Mouse (Mus musculus) heart, embryonic 16.5 days (tissue): ENCODE measurements around the gene Tldc2. TPM values are rescaled to one million over a fixed set of nuclear protein-coding genes. Genes with fewer than 3 reads are reported as not detected.
A peak's percentile ranks its signal among the peaks of the same experiment; 100 is the strongest.

Experiments
- ATAC-seq: fragments of 200-750 bp; cut with Nextera tagmentation; replicated peaks from 2 replicates; pipeline ENCODE4 v1.8.0; 2017; ENCODE audit warnings: moderate number of reproducible peaks; ENCODE audit not compliant: insufficient read depth, low FRiP score; ENCODE audit errors: extremely low read depth
- H3K27ac ChIP-seq: fragments of 300-500 bp; sonication (generic); 2 replicates; pipeline ENCODE4 v1.5.1; 2014; ENCODE audit warnings: mild to moderate bottlenecking, low read length, control low read depth, moderate library complexity
- H3K27me3 ChIP-seq: fragments of 300-500 bp; sonication (generic); 2 replicates; pipeline ENCODE4 v1.6.1; 2014; ENCODE audit warnings: low read length, mixed read lengths; ENCODE audit not compliant: control insufficient read depth, insufficient read depth
- H3K36me3 ChIP-seq: fragments of 300-500 bp; sonication (generic); 2 replicates; pipeline ENCODE4 v1.6.1; 2014; ENCODE audit not compliant: control insufficient read depth, insufficient read depth
- H3K4me1 ChIP-seq: fragments of 300-500 bp; sonication (generic); 2 replicates; pipeline ENCODE4 v1.6.1; 2014; ENCODE audit warnings: low read length, mixed read lengths; ENCODE audit not compliant: control insufficient read depth, insufficient read depth
- H3K4me2 ChIP-seq: fragments of 300-500 bp; sonication (generic); 2 replicates; pipeline ENCODE4 v1.6.1; 2014; ENCODE audit warnings: low read depth, mild to moderate bottlenecking, control low read depth, low read length
- H3K4me3 ChIP-seq: fragments of 300-500 bp; sonication (generic); 2 replicates; pipeline ENCODE4 v1.5.1; 2014; ENCODE audit warnings: mild to moderate bottlenecking, control low read depth, low read length
- H3K9ac ChIP-seq: fragments of 300-500 bp; sonication (generic); 2 replicates; pipeline ENCODE4 v1.6.1; 2014; ENCODE audit warnings: low read length, control low read depth
- H3K9me3 ChIP-seq: fragments of 300-500 bp; sonication (generic); replicated peaks from 2 replicates; pipeline ENCODE4 v1.6.1; 2016; ENCODE audit warnings: low read length; ENCODE audit not compliant: control insufficient read depth
- whole genome bisulfite sequencing: fragments of 180-500 bp; shearing (Covaris S2); extraction: QIAGEN DNeasy Blood & Tissue Kit; methylation state at CpG from one replicate; pipeline ENCODE4 v1.1.7; 2014; 5-methylcytosine and 5-hydroxymethylcytosine counted together
- polyA plus RNA-seq: library from polyadenylated mRNA; unstranded; fragments of >200 nt; fragmentation: Nextera tagmentation; extraction: Ambion mirVana; gene quantifications from 2 replicates; pipeline ENCODE4 v1.2.1, GENCODE M21; 2015

Gene Tldc2
- polyA plus RNA-seq, 1 experiment from 2014 or later, result not detected

DNA sequence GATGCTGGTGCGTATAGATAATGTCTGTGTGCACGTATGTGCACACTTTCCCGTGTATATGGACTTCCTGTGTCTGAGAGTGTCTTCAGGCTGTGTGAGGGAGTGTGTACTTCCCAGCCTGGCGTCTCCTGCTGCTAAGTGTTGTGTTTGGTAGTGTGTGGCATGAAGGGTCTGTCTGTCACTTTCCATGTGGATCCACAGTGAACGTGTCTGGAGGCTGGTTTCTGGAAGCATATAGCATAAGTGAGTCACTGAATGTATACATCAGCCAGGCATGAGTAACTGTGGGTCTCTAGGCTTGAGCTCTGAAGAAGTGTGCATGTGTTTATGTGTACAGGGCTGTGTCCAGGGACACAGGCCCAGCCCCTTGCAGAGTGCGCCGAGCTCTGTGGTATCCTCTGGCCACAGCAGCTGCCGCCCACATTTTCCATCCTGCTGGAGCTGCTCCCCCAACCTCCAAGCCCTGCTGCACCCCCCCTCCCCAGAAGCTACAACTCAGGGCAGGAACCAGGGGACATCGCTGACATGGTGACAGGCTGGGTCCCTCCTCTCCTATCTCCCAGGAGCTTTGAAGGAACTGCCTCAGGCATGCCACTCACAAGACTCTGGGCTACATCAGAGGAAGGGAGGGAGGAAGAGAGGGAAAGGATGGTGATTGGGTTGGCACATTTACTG, 13.3 kb upstream of the Tldc2 start:
- Histone ChIP-seq H3K4me3 (no peak overlapping the region), H3K27ac (0 out of 2 replicates have a peak overlapping the region, but pooled peaks have one; percentile 30), H3K9ac (no peak overlapping the region), H3K4me2 (no peak overlapping the region), H3K4me1 (peaks cover 88% of the 10 kb centered on the region), H3K27me3 (no peaks in the 10 kb centered on the region), H3K36me3 (no peaks in the 10 kb centered on the region), H3K9me3 (no peaks in the 10 kb centered on the region)
- WGBS, result 54% methylated on average over 9 of the region's 9 CpGs
- ATAC-seq, result no peak

DNA sequence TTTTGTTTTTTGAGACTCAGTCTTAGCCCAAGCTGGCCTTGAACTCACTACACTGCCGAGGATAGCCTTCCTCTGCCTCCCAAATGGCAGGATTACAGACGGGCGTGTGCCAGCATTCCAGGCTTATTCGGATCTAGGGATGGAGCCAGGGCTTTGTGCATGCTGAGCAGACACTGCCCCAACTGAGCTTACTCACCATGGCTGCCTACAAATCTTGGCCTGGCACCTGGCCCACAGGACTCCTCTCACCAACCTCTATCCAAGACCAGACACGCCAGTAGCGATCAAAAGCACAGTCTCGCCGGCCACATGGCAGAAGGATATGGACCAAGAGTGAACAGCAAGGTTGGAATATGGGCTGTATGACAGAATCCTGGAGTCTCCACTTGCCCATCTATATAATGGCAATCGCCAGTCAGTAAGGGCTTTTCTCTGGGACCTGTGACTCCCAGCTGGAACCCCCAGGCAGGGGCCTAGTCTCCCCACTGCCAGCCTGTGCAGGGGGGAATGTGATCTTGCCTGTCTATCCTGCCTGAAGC, 12.6 kb upstream of the Tldc2 start:
- H3K4me3 ChIP-seq, result no peak overlapping the region
- no peaks in the 10 kb centered on the region for H3K36me3 ChIP-seq
- H3K4me2 ChIP-seq, result peak overlapping the region; percentile 91; the same call in 1 of the 2 replicates
- 62% methylated on average over 9 of the region's 9 CpGs for whole genome bisulfite sequencing
- peak overlapping the region; percentile 30 for H3K27ac ChIP-seq
- H3K9me3 ChIP-seq, result no peaks in the 10 kb centered on the region
- no peak for ATAC-seq
- no peak overlapping the region for H3K9ac ChIP-seq
- no peaks in the 10 kb centered on the region for H3K27me3 ChIP-seq
- H3K4me1 ChIP-seq, result peaks cover 81% of the 10 kb centered on the region

DNA sequence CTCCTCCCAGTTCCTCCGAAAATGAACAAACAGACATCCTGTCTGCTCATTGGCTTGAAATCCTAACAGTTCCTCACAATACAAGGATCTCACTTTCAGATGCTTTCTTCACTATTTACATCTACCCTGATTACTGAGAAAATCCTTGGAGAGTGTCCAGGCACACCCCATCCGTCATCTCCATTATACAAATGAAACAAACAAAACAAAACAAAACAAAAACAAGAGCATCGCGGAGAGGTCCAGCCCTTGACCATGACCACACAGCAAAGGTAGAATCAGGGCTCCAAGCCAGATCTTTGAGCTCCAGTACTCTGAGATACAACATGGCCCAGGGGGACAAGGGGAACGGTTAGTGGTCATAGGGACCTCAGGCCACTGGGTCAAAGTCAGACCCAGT, 12.1 kb upstream of the Tldc2 start:
- no peaks in the 10 kb centered on the region for H3K27me3 ChIP-seq
- H3K4me1 ChIP-seq, result peaks cover 75% of the 10 kb centered on the region
- no peak overlapping the region; the same call in 1 of the 2 replicates for H3K4me3 ChIP-seq
- H3K4me2 ChIP-seq, result peak overlapping the region; percentile 91; the same call in 1 of the 2 replicates
- 0 out of 2 replicates have a peak overlapping the region, but pooled peaks have one; percentile 26 for H3K27ac ChIP-seq
- H3K36me3 ChIP-seq, result no peaks in the 10 kb centered on the region
- no peak for ATAC-seq
- 69% methylated on average over 5 of the region's 5 CpGs for WGBS
- H3K9ac ChIP-seq, result 0 out of 2 replicates have a peak overlapping the region, but pooled peaks have one; percentile 26
- no peaks in the 10 kb centered on the region for H3K9me3 ChIP-seq

DNA sequence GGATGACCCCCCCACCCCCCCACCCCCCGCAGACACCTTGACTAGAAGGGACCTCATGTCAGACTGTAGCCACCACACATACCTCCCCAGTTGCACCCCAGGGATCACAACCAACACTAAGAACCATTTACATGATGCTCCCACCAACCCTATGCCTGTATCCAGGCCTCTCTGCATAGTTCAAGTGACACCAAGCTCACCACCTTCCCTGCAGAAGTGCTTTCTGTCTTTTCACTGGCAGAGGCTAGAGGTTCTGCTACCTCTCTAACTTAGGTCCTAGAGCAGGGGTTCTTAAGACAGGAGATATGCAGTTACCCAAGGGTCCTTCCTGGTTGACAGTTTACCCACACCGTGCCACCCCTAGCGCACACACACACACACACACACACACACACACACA, 11.6 kb upstream of the Tldc2 start:
- Histone ChIP-seq H3K9me3 (no peaks in the 10 kb centered on the region), H3K4me1 (peaks cover 71% of the 10 kb centered on the region), H3K27ac (peak overlapping the region; percentile 47), H3K27me3 (no peaks in the 10 kb centered on the region), H3K9ac (peak overlapping the region; percentile 44; the same call in 1 of the 2 replicates), H3K4me3 (no peak overlapping the region), H3K4me2 (peak overlapping the region; percentile 91), H3K36me3 (no peaks in the 10 kb centered on the region)
- WGBS, result 67% methylated on average over 3 of the region's 3 CpGs
- no peak for ATAC-seq

DNA sequence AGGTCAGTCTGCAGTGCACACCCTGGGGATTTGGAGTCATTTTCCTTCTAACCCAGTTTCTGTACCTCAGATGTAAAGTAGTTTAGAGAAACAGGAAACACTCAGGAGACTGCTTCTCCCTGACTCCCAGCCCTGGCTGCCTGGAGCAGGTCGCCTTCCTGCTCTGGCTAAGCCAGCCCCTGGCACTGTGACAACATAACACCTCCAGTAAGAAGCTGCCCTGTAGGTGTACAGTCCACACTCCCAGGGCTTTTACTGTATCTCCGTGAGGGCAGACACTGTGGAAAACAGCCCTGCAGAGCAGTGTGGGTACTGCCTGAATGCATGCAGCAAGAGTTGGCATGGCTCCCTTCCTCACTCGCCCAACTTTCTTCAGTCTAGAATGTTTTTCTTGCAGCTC, 11.2 kb upstream of the Tldc2 start:
- Histone ChIP-seq H3K9ac (peak overlapping the region; percentile 44; the same call in 1 of the 2 replicates), H3K27me3 (no peaks in the 10 kb centered on the region), H3K4me3 (0 out of 2 replicates have a peak overlapping the region, but pooled peaks have one; percentile 15), H3K27ac (peak overlapping the region; percentile 47), H3K36me3 (no peaks in the 10 kb centered on the region), H3K9me3 (no peaks in the 10 kb centered on the region), H3K4me2 (peak overlapping the region; percentile 91), H3K4me1 (peaks cover 66% of the 10 kb centered on the region)
- no peak for ATAC-seq
- WGBS, result 16% methylated on average over 3 of the region's 3 CpGs

DNA sequence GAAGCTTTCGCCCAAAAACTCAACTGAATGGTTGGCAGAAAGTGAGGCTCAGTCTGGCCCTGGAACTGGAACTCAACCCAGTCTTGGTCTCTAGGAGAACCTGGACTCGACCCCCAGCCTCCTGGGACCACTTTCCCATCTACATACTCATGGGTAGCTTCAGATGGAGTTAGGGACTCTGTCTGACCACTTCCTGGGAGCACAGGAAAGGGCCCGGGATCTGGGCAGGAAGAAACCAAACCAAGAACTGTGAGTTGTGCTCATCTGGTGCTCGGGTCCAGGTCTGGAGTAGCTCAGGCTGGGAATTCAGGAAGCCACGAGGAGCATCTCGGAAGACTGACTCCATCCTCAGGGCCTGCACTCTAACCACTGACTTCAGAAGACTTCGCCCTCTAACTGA, 10.3 kb upstream of the Tldc2 start:
- Histone ChIP-seq H3K4me3 (peak overlapping the region; percentile 86), H3K4me1 (peaks cover 57% of the 10 kb centered on the region), H3K9ac (peak overlapping the region; percentile 91), H3K27ac (peak overlapping the region; percentile 47), H3K27me3 (no peaks in the 10 kb centered on the region), H3K36me3 (no peaks in the 10 kb centered on the region), H3K4me2 (peak overlapping the region; percentile 91), H3K9me3 (no peaks in the 10 kb centered on the region)
- no peak for ATAC-seq
- 71% methylated on average over 7 of the region's 7 CpGs for WGBS

DNA sequence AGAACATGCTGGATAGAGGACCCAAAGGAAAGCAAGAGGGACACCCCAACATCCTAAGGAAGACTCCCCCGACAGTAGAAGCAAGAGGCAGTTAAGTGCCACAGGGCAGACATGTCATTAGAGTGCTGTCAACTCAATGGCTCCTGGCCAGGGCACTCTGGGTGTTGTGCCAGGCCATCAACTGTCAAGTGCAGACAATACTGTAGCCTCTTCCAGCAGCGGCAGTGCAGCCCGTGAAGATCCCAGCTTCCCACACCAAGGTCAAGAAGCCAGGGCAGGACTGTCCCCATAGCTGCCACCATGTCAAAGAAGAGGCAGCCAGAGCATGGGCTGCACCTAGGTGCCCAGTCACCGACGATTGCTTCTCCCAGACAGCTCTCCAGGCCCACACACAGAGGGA, 9.7 kb upstream of the Tldc2 start:
- peak overlapping the region; percentile 86 for H3K4me3 ChIP-seq
- peak overlapping the region; percentile 91 for H3K9ac ChIP-seq
- H3K36me3 ChIP-seq, result no peaks in the 10 kb centered on the region
- H3K4me2 ChIP-seq, result peak overlapping the region; percentile 91
- peak overlapping the region; percentile 88 for H3K27ac ChIP-seq
- no peaks in the 10 kb centered on the region for H3K27me3 ChIP-seq
- peaks cover 55% of the 10 kb centered on the region for H3K4me1 ChIP-seq
- no peak for ATAC-seq
- WGBS, result 10% methylated on average over 5 of the region's 5 CpGs
- H3K9me3 ChIP-seq, result no peaks in the 10 kb centered on the region

DNA sequence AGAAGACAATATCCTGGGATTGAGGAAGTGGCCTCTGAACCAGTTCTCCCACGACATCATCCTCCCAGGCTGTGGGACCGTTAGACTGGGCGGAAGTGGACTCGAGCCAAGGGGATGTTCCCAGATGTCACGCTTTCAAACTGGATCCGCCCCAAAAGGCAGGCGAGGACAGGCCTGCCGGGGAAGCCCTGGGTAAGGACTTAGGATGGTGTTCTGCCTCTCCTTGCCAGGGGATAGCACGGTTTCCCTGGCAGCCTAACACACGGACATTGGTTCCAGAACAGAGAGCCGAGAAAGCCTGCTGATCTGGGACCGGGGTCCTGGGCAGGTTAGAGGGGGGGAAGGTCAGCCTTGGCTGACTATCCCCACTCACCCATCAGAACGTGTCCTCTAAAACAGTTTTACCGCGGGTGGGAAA, 9.2 kb upstream of the Tldc2 start:
- Histone ChIP-seq H3K4me3 (peak overlapping the region; percentile 86), H3K27ac (peak overlapping the region; percentile 88), H3K4me2 (peak overlapping the region; percentile 91), H3K36me3 (no peaks in the 10 kb centered on the region), H3K9ac (peak overlapping the region; percentile 91), H3K9me3 (no peaks in the 10 kb centered on the region), H3K27me3 (no peaks in the 10 kb centered on the region), H3K4me1 (peaks cover 52% of the 10 kb centered on the region)
- WGBS, result 3% methylated on average over 15 of the region's 15 CpGs
- peak; percentile 34 for ATAC-seq
